Mouse (Mus musculus) urinary bladder, postnatal 10 days (tissue): Measurements from ENCODE around the gene Atpif1.

ENCODE experiments used
- DNase-seq: peaks from one replicate; pipeline ENCODE4 v3.0.0; 2022; ENCODE audit warnings: low spot score

The Atpif1 gene

GRCm38 (mm10) chr4:132526678-132527077, 6.8 kb downstream of the Atpif1 start:
- no peak for DNase-seq

DNA sequence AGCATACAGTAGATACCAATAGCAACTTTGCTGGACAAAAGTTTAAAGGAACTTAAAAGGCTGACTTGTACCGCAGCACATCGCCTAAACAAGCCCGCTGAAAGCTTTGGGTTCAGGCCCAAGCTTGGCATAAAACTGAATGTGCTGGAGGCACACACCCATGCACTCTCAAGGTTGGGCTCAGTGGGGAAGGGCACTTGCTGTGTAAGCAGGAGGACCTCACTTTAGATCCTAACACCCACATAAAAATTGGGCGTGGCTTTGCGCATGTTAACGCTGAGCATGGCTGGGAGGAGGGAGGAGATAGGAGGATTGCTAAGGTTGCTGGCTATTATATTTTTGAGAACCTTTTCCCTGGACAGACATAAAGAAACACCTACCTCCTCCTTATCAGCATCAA, 8.7 kb downstream of the Atpif1 start:
- no peak for DNase-seq

DNA sequence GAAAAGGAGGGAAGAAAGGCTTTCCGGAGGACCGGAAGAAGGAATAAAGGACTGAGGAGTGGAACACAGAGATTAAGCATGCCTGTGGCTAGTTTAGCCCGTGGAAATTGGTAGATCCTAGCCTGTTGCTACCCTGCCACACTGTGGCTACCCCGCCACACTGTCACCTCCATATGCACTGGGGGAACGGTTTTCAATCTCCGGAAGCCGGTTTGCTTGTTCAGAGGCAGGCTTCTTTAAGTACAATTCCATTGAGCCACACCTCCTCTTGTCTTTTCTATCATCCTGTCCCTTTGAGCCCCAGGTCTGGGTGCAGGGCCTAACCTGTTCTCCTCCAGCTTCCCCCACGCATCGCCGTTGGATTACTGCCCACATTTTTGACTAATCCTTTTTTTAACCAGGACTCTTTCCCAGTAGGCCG, 9.1 kb downstream of the Atpif1 start:
- no peak for DNase-seq

DNA sequence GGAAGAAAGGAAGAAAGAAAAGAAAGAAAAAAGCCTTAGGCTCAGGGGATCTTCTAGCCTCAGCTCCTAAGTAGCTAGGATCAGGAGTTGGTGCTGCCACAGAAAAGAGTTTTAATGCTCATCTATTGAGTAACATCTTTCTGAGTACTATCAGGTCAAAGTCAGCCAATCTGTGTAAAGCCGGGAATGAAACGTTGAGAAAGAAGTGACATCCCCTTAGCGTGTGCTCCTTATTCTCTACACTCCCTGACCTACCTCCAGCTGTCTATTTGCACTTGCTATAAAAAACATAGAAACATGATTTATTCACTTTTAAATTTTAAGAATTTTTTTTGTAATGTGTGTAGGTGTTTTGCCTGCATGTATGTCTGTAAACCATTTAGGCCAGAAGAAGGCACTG, 14.3 kb downstream of the Atpif1 start:
- DNase-seq: no peak

GRCm38 (mm10) chr4:132518066-132518465, 15.4 kb downstream of the Atpif1 start:
- DNase-seq: no peak

DNA sequence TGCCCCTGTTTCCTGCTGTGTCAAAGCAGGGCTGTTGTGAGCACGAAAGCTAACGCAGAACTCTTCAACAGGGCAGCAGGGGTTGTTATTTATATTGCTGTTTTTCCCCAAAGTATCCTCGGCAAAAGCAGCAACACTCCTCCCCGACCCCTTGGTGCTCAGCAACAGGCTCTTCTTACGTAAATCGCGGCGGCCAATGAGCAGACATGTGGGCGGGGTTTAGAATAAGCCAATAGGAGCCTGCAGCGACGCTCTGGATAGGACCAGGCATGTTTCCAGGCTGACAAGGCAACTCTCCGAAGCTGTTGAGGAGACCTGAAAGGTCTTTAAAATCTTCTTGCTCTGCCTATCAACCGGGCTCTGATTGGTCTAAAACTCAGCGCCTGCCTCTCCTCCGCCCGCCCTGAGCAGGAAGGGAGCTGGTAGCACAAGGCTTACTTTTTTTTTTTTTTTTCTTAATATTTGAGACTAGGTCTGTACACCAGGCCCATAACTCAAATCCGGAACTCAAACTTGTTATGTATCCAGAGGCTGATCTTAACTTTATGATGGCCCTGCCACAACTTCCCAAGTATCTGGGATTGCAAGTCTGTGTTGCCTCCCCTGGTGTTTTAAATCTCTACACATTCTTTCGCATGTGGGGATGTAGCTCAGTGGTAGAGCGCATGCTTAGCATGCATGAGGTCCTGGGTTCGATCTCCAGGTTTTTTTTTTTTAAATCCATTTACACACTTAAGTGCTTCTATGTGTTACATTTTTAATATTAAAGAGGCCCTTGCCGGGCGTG, 17.9 kb downstream of the Atpif1 start:
- peak; percentile 55 for DNase-seq

GRCm38 (mm10) chr4:132514555-132515135, 18.8 kb downstream of the Atpif1 start:
- peak; percentile 27 for DNase-seq

DNA sequence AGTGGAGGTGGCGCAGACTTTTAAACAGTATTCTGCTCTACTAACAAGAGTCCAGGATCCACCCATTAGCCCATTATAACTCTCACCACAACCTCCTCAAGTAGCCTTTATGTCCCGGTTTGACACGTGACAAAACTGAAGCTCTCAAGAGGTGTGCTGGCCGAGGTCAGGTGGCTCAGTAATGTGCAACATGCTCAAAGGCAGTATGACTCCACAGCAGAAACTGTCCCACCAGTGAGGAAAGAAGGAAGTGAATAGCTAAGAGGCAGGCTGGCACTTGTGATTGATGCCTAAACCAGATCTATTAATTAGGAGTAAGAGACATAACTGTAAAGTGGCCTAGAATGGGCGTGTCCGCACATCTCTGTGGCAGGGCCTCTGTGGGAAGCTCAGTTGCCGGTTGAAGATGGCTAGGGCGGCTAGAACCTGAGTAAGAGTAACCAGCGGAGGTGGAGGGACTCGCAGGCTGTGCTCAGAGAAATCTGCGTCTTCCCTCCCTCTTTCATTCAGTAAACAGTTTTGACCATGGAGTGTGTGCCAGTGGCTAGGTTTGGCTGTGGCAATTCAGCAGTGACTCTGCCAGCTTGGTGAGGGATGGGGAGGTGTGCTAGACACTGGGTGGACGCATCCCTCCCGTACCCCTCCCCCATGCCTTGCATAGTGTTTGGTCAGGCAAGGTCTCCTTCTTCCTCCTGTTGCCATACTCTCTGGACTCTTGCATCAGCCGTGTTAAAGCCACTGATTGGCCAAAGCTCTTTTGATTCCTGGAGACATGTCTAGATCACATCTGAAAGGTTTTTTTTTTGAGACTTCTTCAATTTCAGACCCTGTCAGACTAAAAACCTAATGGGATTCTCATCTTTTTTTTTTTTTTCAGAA, 19.8 kb downstream of the Atpif1 start:
- DNase-seq: no peak

DNA sequence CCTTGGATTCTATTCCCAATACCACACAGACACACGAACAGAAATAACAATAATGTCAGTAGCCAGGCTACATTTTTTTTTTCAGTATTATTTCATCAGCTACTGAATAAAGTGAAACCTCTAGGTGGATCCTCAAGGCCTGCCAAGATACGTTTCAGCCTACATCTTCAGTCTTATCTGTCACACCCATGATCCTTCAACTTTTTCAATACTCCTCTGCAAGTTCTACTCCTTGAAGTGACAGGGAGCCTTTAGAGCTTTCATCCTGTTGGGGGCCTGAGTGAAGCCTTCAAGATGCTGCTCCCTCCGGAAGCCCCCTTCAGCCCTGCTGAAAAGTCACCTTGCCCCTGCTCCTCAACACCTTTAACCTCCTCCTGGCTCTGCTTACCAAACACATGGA, 21.4 kb downstream of the Atpif1 start:
- no peak for DNase-seq

DNA sequence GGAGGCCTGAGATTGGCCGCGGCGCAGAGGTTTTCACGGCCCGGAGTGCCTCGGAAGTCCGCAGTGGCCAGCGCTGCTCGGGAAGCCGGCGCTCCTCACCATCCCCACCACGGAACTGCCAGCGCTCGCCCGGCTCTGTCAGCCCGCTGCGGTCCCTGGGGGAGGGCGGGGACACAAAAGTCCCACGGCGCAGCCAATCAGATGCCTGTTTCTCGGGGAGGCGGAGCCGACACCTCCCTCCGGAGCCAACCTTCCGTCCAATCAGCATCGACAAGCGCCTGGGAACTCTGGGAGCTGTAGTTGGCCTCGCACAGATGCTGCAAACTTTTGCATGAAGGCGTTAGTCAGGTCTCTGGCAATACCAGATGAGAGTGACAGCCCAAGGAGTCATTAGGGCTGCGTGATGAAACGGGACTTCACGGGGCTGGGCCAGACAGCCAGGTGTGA, 23.1 kb downstream of the Atpif1 start, which contains the start of gene Sesn2:
Gene Sesn2 (minus strand): TSS at position 150 of the 447 bp plus-strand sequence.
- peak; percentile 83 for DNase-seq

- DNase-seq: peak; percentile 35
Measured at GRCm38 (mm10) chr4:132509621-132510296, 23.7 kb downstream of the Atpif1 start.

DNA sequence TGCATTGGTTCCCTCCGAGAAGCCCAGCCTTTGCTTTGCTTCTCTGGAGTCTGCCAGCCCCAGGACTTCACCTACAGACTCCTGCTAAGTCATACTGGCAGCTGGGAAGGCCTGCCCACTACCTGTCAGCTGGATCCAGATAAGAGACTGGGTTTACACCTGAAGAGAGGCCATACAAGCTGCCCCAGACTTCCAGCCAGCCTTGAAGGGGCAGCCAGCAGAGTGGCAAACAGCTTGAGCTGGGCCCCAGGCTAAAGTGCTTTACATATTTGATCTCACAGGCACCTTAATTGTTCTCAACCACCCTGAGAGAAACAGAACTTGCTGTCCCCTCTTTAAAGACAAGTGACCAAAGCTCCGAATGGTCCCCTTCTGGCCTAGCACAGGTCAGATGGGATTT, 26.2 kb downstream of the Atpif1 start:
- DNase-seq: no peak

DNA sequence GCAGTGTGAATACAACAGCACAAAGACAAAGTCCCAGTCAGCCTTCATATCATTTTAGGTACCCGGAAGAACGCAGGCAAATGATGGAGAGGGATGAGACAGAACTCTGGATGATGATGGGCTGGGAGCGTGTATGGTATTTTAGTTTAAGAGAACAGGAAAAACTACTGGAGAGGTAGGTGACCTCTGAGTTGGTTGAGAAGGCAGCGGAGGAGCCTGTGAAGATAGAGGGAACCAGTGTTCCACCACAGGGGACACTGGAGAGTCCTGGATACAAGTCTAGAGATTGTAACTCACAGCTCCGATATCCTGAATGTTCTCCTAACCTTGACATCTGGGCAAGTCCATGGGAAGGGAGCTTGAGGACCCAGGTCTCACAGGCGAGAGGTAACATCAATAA, 27.2 kb downstream of the Atpif1 start:
- no peak for DNase-seq

GRCm38 (mm10) chr4:132505800-132506199, 27.7 kb downstream of the Atpif1 start:
- DNase-seq: no peak

- no peak for DNase-seq
Measured at GRCm38 (mm10) chr4:132505034-132505738, 28.3 kb downstream of the Atpif1 start.

DNA sequence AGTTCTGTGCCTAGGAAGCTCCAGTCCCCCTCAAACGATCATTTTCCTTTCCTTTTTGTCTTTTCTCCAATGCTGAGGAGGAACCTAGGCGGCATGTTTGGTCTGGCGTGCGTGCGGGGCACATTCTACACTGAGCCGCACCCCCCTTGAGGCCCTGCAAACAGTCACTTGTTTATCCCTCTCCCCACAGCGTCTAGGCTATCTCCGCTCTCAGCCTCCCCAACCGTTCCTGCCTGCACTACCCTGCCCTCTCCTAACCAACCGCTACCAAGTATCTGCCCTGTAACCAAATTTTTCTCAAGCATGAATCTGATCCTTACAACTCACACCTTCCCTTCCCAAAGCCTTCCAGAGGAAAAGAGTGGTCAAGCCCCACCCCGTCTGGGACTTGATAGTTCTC, 30.1 kb downstream of the Atpif1 start:
- no peak for DNase-seq

DNA sequence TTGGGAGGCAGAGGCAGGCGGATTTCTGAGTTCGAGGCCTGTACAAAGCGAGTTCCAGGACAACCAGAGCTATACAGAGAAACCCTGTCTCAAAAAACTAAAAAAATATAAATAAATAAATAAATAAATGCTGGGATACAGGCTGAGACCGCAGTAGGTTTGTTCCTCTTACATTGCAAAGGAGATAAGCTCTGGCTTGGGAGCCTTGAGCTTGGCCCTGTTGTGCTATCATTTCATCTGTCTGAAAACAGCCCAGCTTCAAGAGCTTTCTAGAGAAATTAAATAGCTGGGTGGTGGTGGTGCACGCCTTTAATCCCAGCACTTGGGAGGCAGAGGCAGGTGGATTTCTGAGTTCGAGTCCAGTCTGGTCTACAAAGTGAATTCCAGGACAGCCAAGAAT, 31.8 kb downstream of the Atpif1 start:
- DNase-seq: no peak

GRCm38 (mm10) chr4:132494271-132494918, 39.1 kb downstream of the Atpif1 start:
- no peak for DNase-seq

- DNase-seq: no peak
Measured at GRCm38 (mm10) chr4:132492178-132493060, 41.0 kb downstream of the Atpif1 start.

DNA sequence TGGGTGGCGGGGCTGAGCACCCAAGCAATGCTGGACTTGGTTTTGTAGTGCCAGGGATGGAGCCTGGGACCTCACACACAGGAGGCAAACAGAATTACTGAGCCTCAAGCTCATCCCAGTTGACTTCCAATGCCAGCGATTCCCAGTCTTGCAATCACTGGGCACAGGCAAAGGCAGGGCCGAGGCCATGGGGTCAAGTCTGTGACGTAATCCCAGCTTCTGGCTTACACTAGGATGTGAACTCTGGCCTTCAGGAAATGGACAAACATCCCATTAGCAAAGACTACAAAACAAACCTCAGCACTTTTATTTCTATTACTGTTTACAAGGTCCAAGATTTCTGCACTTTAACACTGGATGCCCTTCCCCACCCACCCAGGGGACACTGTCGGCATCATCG, 41.7 kb downstream of the Atpif1 start:
- DNase-seq: no peak
